Mouse (Mus musculus) embryonic fibroblast, embryonic 13.5 days (primary cell): ENCODE measurements around the gene Bbx.

Experiments used
- CTCF ChIP-seq: IDR thresholded peaks from 2 replicates; pipeline ENCODE4 v1.5.1; 2011; ENCODE audit warnings: mild to moderate bottlenecking, control low read depth, low read length, moderate library complexity, borderline replicate concordance; ENCODE audit not compliant: insufficient read depth
- POLR2A ChIP-seq: IDR thresholded peaks from 2 replicates; pipeline ENCODE4 v1.6.1; 2011; ENCODE audit warnings: low read depth, mild to moderate bottlenecking, control low read depth, low read length, moderate library complexity

DNA sequence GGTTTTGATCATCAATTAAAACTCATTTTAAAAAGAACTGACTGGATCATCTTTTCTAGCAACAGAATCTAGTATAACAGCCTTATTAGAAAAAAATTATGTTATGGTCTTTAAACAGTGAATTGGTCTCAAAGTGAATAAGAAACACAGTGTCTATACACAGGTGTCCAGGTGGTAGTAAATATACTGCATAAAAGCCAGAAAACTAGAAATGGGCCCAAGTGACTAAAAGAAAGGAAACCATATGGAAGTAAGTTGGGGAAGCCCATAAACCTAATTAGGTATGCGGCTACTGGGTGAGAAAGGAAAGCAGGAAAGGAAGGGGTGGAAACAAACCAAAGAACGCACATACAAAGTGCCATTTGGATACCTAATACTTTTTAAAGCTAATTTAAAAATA, 107.4 kb downstream of the Bbx start:
- TF ChIP-seq CTCF (no peak), POLR2A (no peak)
